Mouse (Mus musculus) heart, postnatal 0 days (tissue): ENCODE data around the gene Dapk3.

ENCODE experiments used
- CTCF ChIP-seq: IDR thresholded peaks from 2 replicates; pipeline ENCODE4 v1.5.1; 2016; ENCODE audit warnings: antibody characterized with exemption, control low read depth, low read depth
- EP300 ChIP-seq: IDR thresholded peaks from 2 replicates; pipeline ENCODE4 v1.6.1; 2016; ENCODE audit warnings: antibody characterized with exemption, low read depth

GRCm38 (mm10) chr10:81174617-81175344 is 8.0 kb upstream of the Dapk3 start:
- TF ChIP-seq CTCF (peak; percentile 91), EP300 (no peak)
